Mouse (Mus musculus) CH12.LX (cell line): ENCODE data around the gene Ctps. TPM values are rescaled to one million over a fixed set of nuclear protein-coding genes. Genes with fewer than 3 reads are reported as not detected.
A peak's percentile ranks its signal among the peaks of the same experiment; 100 is the strongest.

Source experiments
- DNase-seq: peaks from one replicate; pipeline ENCODE4 v3.0.0-alpha.2; 2013; ENCODE audit errors: extremely low read depth
- H3K27ac ChIP-seq: 2 replicates; pipeline ENCODE4 v1.5.1; 2012; ENCODE audit warnings: low read depth, mild to moderate bottlenecking, control low read depth, moderate library complexity; ENCODE audit not compliant: insufficient read depth
- H3K27me3 ChIP-seq: replicated peaks from 2 replicates; pipeline ENCODE3; 2012; ENCODE audit warnings: inconsistent platforms
- H3K36me3 ChIP-seq, 2 experiments: replicated peaks in 1 of 2; 2 replicates each; pipeline versions ENCODE3 to v1.6.1; 2012; ENCODE audit warnings: inconsistent platforms in 1 of 2, low read length in 1 of 2, mild to moderate bottlenecking in 1 of 2, mixed read lengths in 1 of 2, moderate library complexity in 1 of 2; ENCODE audit not compliant: control insufficient read depth in 1 of 2, insufficient read depth in 1 of 2
- H3K4me1 ChIP-seq, 2 experiments: 2 replicates each; pipeline ENCODE4 v1.6.1; 2012; ENCODE audit warnings: inconsistent platforms in 1 of 2, moderate library complexity in 1 of 2; ENCODE audit not compliant: insufficient read depth in 2 of 2, control insufficient read depth in 1 of 2
- H3K4me2 ChIP-seq: 2 replicates; pipeline ENCODE4 v1.6.1; 2012; ENCODE audit warnings: low read depth, mild to moderate bottlenecking, control low read depth; ENCODE audit not compliant: poor library complexity, insufficient read depth, severe bottlenecking
- H3K4me3 ChIP-seq, 3 experiments: fragments of 150-350 bp in 1 of 3; sonication (generic) in 1 of 3; replicated peaks in 1 of 3; 2 replicates each; pipeline versions ENCODE3 to v1.5.1; 2011 to 2012; ENCODE audit warnings: low read depth in 2 of 3, low read length in 2 of 3, mild to moderate bottlenecking in 2 of 3, moderate library complexity in 2 of 3, control low read depth in 1 of 3, improper control_type of control experiment in 1 of 3, inconsistent platforms in 1 of 3, mixed read lengths in 1 of 3; ENCODE audit not compliant: poor library complexity in 1 of 3
- H3K79me2 ChIP-seq: replicated peaks from 2 replicates; pipeline ENCODE4 v1.6.1; 2012; ENCODE audit warnings: mild to moderate bottlenecking, moderate library complexity; ENCODE audit not compliant: control insufficient read depth, poor library complexity, insufficient read depth, severe bottlenecking; ENCODE audit errors: extremely low read depth
- H3K9ac ChIP-seq: 2 replicates; pipeline ENCODE4 v1.6.1; 2012; ENCODE audit warnings: low read depth, mild to moderate bottlenecking, control low read depth, moderate library complexity; ENCODE audit not compliant: insufficient read depth
- H3K9me3 ChIP-seq: replicated peaks from 2 replicates; pipeline ENCODE3; 2012; ENCODE audit warnings: low read length, inconsistent platforms, mixed read lengths
- CHD1 ChIP-seq: IDR thresholded peaks from 2 replicates; pipeline ENCODE4 v1.6.1; 2012; ENCODE audit warnings: low read depth, low read length, improper control_type of control experiment, inconsistent platforms
- CHD2 ChIP-seq: IDR thresholded peaks from 2 replicates; pipeline ENCODE4 v1.6.1; 2011; ENCODE audit warnings: low read length, improper control_type of control experiment
- ELF1 ChIP-seq: IDR thresholded peaks from 2 replicates; pipeline ENCODE4 v1.6.1; 2014; ENCODE audit warnings: low read depth, mild to moderate bottlenecking, inconsistent platforms, low read length, improper control_type of control experiment
- EP300 ChIP-seq: IDR thresholded peaks from 2 replicates; pipeline ENCODE4 v1.6.1; 2011; ENCODE audit warnings: low read length, improper control_type of control experiment
- ETS1 ChIP-seq: conservative IDR thresholded peaks from 2 replicates; pipeline ENCODE4 v1.6.1; 2012; ENCODE audit warnings: low read depth, mild to moderate bottlenecking, inconsistent platforms, low read length, improper control_type of control experiment, moderate library complexity
- HCFC1 ChIP-seq: IDR thresholded peaks from 2 replicates; pipeline ENCODE4 v1.6.1; 2012; ENCODE audit warnings: low read depth, mild to moderate bottlenecking, inconsistent platforms, low read length, improper control_type of control experiment
- JUN ChIP-seq: IDR thresholded peaks from 2 replicates; pipeline ENCODE4 v1.6.1; 2011; ENCODE audit warnings: low read depth, mild to moderate bottlenecking, low read length, improper control_type of control experiment, moderate library complexity; ENCODE audit not compliant: insufficient read depth
- KAT2A ChIP-seq: IDR thresholded peaks from 2 replicates; pipeline ENCODE4 v1.6.1; 2012; ENCODE audit warnings: low read length, improper control_type of control experiment, inconsistent platforms; ENCODE audit not compliant: insufficient replicate concordance
- MAFK ChIP-seq: IDR thresholded peaks from 2 replicates; pipeline ENCODE4 v1.6.1; 2011; ENCODE audit warnings: low read length, improper control_type of control experiment; ENCODE audit not compliant: insufficient replicate concordance
- MAX ChIP-seq: IDR thresholded peaks from 2 replicates; pipeline ENCODE4 v1.6.1; 2011; ENCODE audit warnings: low read length, improper control_type of control experiment
- MAZ ChIP-seq: IDR thresholded peaks from 2 replicates; pipeline ENCODE4 v1.6.1; 2012; ENCODE audit warnings: low read depth, mild to moderate bottlenecking, inconsistent platforms, low read length, improper control_type of control experiment, moderate library complexity
- MEF2A ChIP-seq: IDR thresholded peaks from 2 replicates; pipeline ENCODE4 v1.6.1; 2014; ENCODE audit warnings: low read depth, mild to moderate bottlenecking, inconsistent platforms, low read length, improper control_type of control experiment, borderline replicate concordance
- MXI1 ChIP-seq: IDR thresholded peaks from 2 replicates; pipeline ENCODE4 v1.6.1; 2011; ENCODE audit warnings: mild to moderate bottlenecking, low read depth, low read length, improper control_type of control experiment
- NELFE ChIP-seq: IDR thresholded peaks from 2 replicates; pipeline ENCODE4 v1.6.1; 2011; ENCODE audit warnings: low read depth, low read length, improper control_type of control experiment
- PAX5 ChIP-seq: IDR thresholded peaks from 2 replicates; pipeline ENCODE4 v1.6.1; 2012; ENCODE audit warnings: low read length, inconsistent platforms, mixed read lengths
- POLR2A ChIP-seq: IDR thresholded peaks from 2 replicates; pipeline ENCODE4 v1.6.1; 2011; ENCODE audit warnings: low read depth, mild to moderate bottlenecking, improper control_type of control experiment, low read length
- RAD21 ChIP-seq: IDR thresholded peaks from 2 replicates; pipeline ENCODE4 v1.6.1; 2011; ENCODE audit warnings: low read depth, mild to moderate bottlenecking, low read length, improper control_type of control experiment, moderate library complexity
- RCOR1 ChIP-seq: conservative IDR thresholded peaks from 2 replicates; pipeline ENCODE4 v1.6.1; 2012; ENCODE audit warnings: low read depth, mild to moderate bottlenecking, inconsistent platforms, low read length, improper control_type of control experiment
- TBP ChIP-seq: conservative IDR thresholded peaks from 2 replicates; pipeline ENCODE4 v1.6.1; 2011; ENCODE audit warnings: low read depth, low read length, improper control_type of control experiment
- USF1 ChIP-seq: IDR thresholded peaks from 2 replicates; pipeline ENCODE4 v1.6.1; 2014; ENCODE audit warnings: low read depth, mild to moderate bottlenecking, inconsistent platforms, low read length, improper control_type of control experiment
- USF2 ChIP-seq: conservative IDR thresholded peaks from 2 replicates; pipeline ENCODE4 v1.6.1; 2011; ENCODE audit warnings: low read depth, low read length, improper control_type of control experiment
- ZC3H11A ChIP-seq: IDR thresholded peaks from 2 replicates; pipeline ENCODE4 v1.6.1; 2012; ENCODE audit warnings: low read depth, mild to moderate bottlenecking, inconsistent platforms, low read length, improper control_type of control experiment
- ZMIZ1 ChIP-seq: IDR thresholded peaks from 2 replicates; pipeline ENCODE4 v1.6.1; 2012; ENCODE audit warnings: low read depth, mild to moderate bottlenecking, inconsistent platforms, low read length, improper control_type of control experiment
- dilution Hi-C: fragments of 300-500 bp; cut with MboI; formaldehyde crosslinking; loops from 2 replicates; pipeline ENCODE4 v1.14.3; 2020; ENCODE audit warnings: low sequenced_read_pairs; ENCODE audit not compliant: extremely low pct_unique_long_range_greater_than_20kb, extremely low pct_ligation_motif_present
- in situ Hi-C: fragments of 300-500 bp; cut with MboI; formaldehyde crosslinking; loops from 3 replicates; pipeline ENCODE4 v1.14.3; 2019; ENCODE audit warnings: low sequenced_read_pairs, low pct_ligation_motif_present, low pct_unique_long_range_greater_than_20kb, mixed read lengths
- polyA plus RNA-seq: library from polyadenylated mRNA; unstranded; fragments of >175 nt; gene quantifications from 2 replicates; pipeline ENCODE4 v1.2.1, GENCODE M21; 2012; ENCODE audit warnings: low read depth; ENCODE audit not compliant: insufficient read length
- total RNA-seq, 2 experiments: library from RNA; depleted of rRNA; stranded (reverse); fragments of 300-350 nt in 1 of 2; fragments of >200 nt in 1 of 2; gene quantifications; 2 replicates each; pipeline ENCODE4 v1.2.3; 2012 to 2014

The Ctps gene
- total and polyA plus RNA-seq, 3 experiments: 93.2 to 179 (median 140) TPM

- TF ChIP-seq ZMIZ1 (no peak), USF1 (no peak), CHD2 (no peak), ZC3H11A (no peak), ETS1 (no peak), RCOR1 (no peak), KAT2A (no peak), MAZ (no peak), MAFK (no peak), TBP (no peak), POLR2A (no peak), NELFE (no peak), MEF2A (no peak), ELF1 (no peak), EP300 (no peak), PAX5 (no peak)
- DNase-seq: no peak
- no peak overlapping the region; the same call in 1 of the 2 replicates for H3K9ac ChIP-seq
- dilution Hi-C loops (no loop called here), in situ Hi-C loops (no loop called here)
- H3K36me3 ChIP-seq: peaks cover 0 to 5% of the 10 kb centered on the region in 2 experiments
- peaks cover 7% of the 10 kb centered on the region for H3K27me3 ChIP-seq
- no peak overlapping the region for H3K27ac ChIP-seq
- peaks cover 0 to 31% of the 10 kb centered on the region in 2 experiments; a peak in 2 of 4 replicates for H3K4me1 ChIP-seq
- no peak overlapping the region for H3K4me3 ChIP-seq
- H3K9me3 ChIP-seq: no peaks in the 10 kb centered on the region
- H3K79me2 ChIP-seq: peaks cover 30% of the 10 kb centered on the region
- H3K4me2 ChIP-seq: no peak overlapping the region
Measured at GRCm38 (mm10) chr4:120571070-120571464, 991 bp upstream of the Ctps start.

- TF ChIP-seq ZMIZ1 (no peak), MAX (no peak), MXI1 (no peak), USF2 (no peak), PAX5 (no peak), JUN (no peak), RAD21 (no peak), HCFC1 (no peak), CHD1 (no peak; the same call in 1 of the 2 replicates)
- no peak for DNase-seq
- in situ Hi-C loops: no loop called here
- H3K79me2 ChIP-seq: peaks cover 30% of the 10 kb centered on the region
- H3K9me3 ChIP-seq: no peaks in the 10 kb centered on the region
- peak overlapping the region; percentile 90 for H3K4me2 ChIP-seq
- peaks cover 7% of the 10 kb centered on the region for H3K27me3 ChIP-seq
- H3K36me3 ChIP-seq: peaks cover 0 to 8% of the 10 kb centered on the region in 2 experiments
- H3K4me3 ChIP-seq: peak overlapping the region; percentile 77 to 82 (median 81)
- dilution Hi-C loops: no loop called here
- H3K4me1 ChIP-seq: peaks cover 0 to 36% of the 10 kb centered on the region in 2 experiments; a peak in 2 of 4 replicates
- H3K9ac ChIP-seq: peak overlapping the region; percentile 95
- H3K27ac ChIP-seq: no peak overlapping the region
Measured at GRCm38 (mm10) chr4:120570438-120571069, 478 bp upstream of the Ctps start.
